Mouse (Mus musculus) liver, embryonic 14.5 days (tissue): ENCODE measurements around the gene Ctns.

Source experiments
- CTCF ChIP-seq: IDR thresholded peaks from 2 replicates; pipeline ENCODE4 v1.5.1; 2016; ENCODE audit warnings: antibody characterized with exemption, low read depth, control low read depth
- EP300 ChIP-seq: IDR thresholded peaks from 2 replicates; pipeline ENCODE4 v1.6.1; 2016; ENCODE audit warnings: antibody characterized with exemption, low read depth

DNA sequence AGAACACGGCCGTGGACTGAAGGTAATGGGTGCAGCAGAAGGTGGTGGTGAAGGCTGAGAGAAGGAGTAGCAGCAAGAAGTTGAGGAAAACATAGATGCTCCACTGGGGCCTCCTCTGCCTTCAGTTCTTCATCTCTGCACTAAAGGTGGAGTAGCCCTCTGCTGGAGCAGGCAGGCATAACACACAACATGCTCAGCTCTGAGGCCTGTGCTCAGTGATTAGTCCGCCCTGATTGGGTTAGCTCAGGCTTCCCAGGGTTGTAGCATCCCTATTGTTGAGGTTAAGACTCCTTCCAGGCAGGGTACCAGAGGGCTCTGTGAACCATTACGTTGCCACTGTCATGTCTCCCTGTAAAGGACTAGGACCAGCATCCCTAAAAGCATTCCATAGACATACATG lies 29.6 kb downstream of the Ctns start:
- TF ChIP-seq CTCF (peak; percentile 87), EP300 (no peak)
